Mouse (Mus musculus): Measurements from ENCODE around the gene Kcnk7. TPM values are rescaled to one million over a fixed set of nuclear protein-coding genes. Genes with fewer than 3 reads are reported as not detected.

Gene Kcnk7
- total RNA-seq, 2 experiments from 2014 or later = not detected

DNA sequence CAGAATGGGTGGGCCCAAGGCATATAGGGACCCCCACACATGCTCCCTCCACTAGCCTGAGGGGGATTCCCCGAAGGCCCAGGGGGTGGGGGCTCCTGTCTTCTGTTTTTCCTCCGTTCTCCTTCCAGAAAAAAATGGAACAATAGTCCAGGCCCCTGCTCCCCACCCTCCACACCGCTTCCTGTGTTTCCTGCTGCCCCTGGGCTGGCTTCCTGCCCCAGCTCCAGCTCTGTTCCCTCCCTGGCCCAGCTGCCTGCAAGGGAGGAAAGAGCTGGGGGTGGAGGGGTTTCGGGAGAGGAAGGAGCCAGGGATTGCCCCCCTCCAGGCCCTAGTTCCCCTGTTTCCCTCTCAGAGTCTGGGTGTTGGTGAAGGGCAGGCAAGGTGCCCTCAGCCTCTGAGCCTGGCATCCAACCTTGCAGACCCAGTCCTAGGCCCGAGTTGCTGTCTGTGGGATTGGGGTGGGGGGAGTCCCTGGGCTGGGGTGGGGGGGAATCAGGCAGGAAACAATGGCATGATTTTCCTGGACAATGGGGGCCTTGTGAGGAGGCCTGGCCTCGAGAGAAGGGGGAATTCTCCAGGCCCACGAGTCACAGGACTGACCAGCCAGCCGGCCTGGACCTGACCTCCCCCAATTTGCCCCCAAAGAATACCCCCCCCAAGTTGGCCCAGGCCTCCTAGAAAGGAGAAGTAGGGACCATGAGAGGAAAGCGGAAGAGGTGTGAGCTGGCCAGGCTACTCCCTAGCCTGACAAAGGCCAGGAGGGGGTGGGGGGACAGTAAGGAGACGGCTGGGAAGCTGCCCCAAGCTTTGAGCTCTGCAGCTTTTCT, 11.9 kb upstream of the Kcnk7 start:
- DNase-seq (ENCODE audit: extremely low spot score in 1 of 2, low spot score in 2 of 2) = no peak
- no peak for TF ChIP-seq CTCF (IDR thresholded peaks at IDR 0.05)
- intact Hi-C loops (cut with DNase I) = loop anchor here (2.0 kb wide), 1 partner anchor 35 kb away; the partner anchor contains the start of gene Ehbp1l1
- H3K27ac ChIP-seq = peak overlapping the region; percentile 87
- peak overlapping the region; percentile 79 for H3K4me3 ChIP-seq

GRCm38 (mm10) chr19:5692913-5693396, 11.2 kb upstream of the Kcnk7 start:
- Histone ChIP-seq H3K4me3 (peak overlapping the region; percentile 25), H3K27ac (peak overlapping the region; percentile 87)
- intact Hi-C loops (cut with DNase I) = loop anchor here (2.0 kb wide), 1 partner anchor 34 kb away; the partner anchor contains the start of gene Ehbp1l1
- TF ChIP-seq CTCF (IDR thresholded peaks at IDR 0.05) = no peak
- DNase-seq (ENCODE audit: extremely low spot score in 1 of 2, low spot score in 2 of 2) = no peak

- DNase-seq (ENCODE audit: extremely low spot score in 1 of 2, low spot score in 2 of 2) = no peak
- no peak for TF ChIP-seq CTCF (IDR thresholded peaks at IDR 0.05)
- peak overlapping the region; percentile 87; the same call in 1 of the 2 replicates for H3K27ac ChIP-seq
- intact Hi-C loops (cut with DNase I) = loop anchor here (2.0 kb wide), 1 partner anchor 33 kb away; the partner anchor contains the start of gene Ehbp1l1
- H3K4me3 ChIP-seq = no peak overlapping the region; the same call in 1 of the 2 replicates
These were observed 10.4 kb upstream of the Kcnk7 start for GRCm38 (mm10) chr19:5693801-5694200.

- no peak for TF ChIP-seq CTCF (IDR thresholded peaks at IDR 0.05)
- no peak for DNase-seq (ENCODE audit: extremely low spot score in 1 of 2, low spot score in 2 of 2)
- intact Hi-C loops (cut with DNase I) = no loop called here
- Histone ChIP-seq H3K27ac (no peak overlapping the region), H3K4me3 (no peak overlapping the region)
These were observed 8.2 kb upstream of the Kcnk7 start for GRCm38 (mm10) chr19:5695849-5696462.

DNA sequence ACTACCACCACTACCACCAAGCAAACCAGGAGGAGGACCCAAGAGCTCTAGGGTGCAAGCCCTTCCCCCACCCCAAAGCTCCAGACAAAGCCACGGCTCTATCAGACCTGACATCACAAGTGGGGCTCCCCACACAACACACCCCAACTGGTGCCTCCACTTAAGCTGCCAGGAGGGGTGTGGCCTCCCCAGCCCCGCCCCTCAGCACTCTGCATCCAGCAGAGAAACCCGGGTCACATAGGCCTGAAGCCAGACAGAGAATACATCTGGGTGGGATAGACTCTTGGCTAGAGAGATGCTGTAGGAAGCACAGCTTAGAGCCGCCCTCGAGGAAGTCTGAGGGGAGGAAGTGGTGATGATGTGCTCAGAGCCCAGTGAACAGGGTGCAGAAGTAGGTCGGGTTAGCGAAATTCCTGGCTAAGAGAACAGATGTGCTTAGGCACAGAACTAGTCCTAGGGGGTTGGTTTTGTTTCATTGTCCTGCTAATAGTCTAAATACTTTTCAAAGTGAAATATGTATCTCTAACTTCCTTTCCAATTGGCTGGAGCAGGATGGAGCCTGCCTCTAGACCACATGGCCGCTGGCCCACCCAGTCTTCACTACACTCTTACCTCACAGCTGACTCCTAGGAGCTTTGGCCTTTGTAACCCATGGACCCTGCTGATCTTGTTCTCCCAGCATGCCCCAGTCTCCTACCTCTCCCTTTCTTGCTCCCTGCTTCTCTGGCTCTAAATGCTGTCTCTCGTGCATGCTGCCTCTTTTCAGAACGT, 819 bp downstream of the Kcnk7 start:
- intact Hi-C loops (cut with DNase I) = no loop called here
- DNase-seq (ENCODE audit: extremely low spot score in 1 of 2, low spot score in 2 of 2) = no peak
- H3K4me3 ChIP-seq = no peak overlapping the region
- no peak overlapping the region for H3K27ac ChIP-seq
- TF ChIP-seq CTCF (IDR thresholded peaks at IDR 0.05) = no peak

DNA sequence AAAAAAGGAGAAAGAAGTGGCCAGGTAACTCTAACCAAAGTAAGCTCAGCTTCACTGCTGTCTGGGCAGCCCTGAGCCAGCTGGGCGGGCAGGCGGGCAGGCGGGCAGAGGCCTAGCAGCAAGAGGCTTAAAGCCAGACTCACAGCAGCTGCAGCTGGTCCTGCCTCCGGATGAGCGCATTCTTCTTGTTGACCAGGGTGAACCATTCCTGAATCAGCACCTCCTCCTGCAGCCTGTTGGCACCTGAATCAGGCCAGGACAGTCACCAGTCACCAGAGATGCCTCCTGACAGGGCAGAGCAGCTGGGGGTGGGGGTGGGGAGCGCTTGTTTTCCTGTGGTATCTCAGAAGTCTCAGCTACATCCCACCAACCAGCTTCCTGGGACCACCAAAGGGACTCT, 5.9 kb downstream of the Kcnk7 start:
- no peak for DNase-seq (ENCODE audit: extremely low spot score in 1 of 2, low spot score in 2 of 2)
- TF ChIP-seq CTCF (IDR thresholded peaks at IDR 0.05) = no peak
- Histone ChIP-seq H3K27ac (no peak overlapping the region), H3K4me3 (no peak overlapping the region)
- intact Hi-C loops (cut with DNase I) = loop anchor here (2.0 to 5.0 kb wide), 2 partner anchors 71 to 167 kb away; partner anchors contain the start of genes Frmd8 and Slc25a45

DNA sequence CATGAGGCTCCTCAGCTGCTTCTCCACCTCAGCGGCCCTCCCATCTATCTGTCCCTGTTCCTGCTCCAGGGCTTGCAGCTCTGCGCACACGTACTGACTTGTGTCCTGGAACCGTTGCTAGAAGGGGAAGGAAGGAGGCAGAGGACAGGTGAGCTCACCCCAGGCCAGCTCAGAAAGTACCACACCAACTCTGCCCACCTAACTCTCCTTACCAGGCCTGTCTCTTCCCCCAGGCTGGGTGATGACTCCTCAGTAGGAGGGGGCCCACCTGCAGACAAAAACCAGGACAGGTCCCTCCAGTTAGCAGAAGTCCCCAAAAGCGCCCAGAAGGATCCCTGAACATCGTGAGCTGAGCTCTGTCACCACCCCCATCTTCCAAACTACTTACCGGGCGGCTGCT, 6.4 kb downstream of the Kcnk7 start:
- no peak overlapping the region for H3K4me3 ChIP-seq
- intact Hi-C loops (cut with DNase I) = loop anchor here (2.0 to 5.0 kb wide), 2 partner anchors 70 to 167 kb away; partner anchors contain the start of genes Frmd8 and Slc25a45
- no peak for TF ChIP-seq CTCF (IDR thresholded peaks at IDR 0.05)
- H3K27ac ChIP-seq = no peak overlapping the region
- no peak for DNase-seq (ENCODE audit: extremely low spot score in 1 of 2, low spot score in 2 of 2)

GRCm38 (mm10) chr19:5711218-5711617, 7.1 kb downstream of the Kcnk7 start:
- no peak overlapping the region for H3K4me3 ChIP-seq
- peak; percentile 64 to 73 for DNase-seq (ENCODE audit: extremely low spot score in 1 of 2, low spot score in 2 of 2)
- no peak overlapping the region for H3K27ac ChIP-seq
- peak; percentile 84 for TF ChIP-seq CTCF (IDR thresholded peaks at IDR 0.05)
- intact Hi-C loops (cut with DNase I) = loop anchor here (1.0 to 5.0 kb wide), 3 partner anchors 18 to 166 kb away; partner anchors contain the start of genes Fam89b, Frmd8 and Slc25a45

GRCm38 (mm10) chr19:5711907-5712460, 7.8 kb downstream of the Kcnk7 start:
- DNase-seq (ENCODE audit: extremely low spot score in 1 of 2, low spot score in 2 of 2) = no peak
- H3K4me3 ChIP-seq = no peak overlapping the region
- no peak overlapping the region for H3K27ac ChIP-seq
- TF ChIP-seq CTCF (IDR thresholded peaks at IDR 0.05) = no peak
- intact Hi-C loops (cut with DNase I) = loop anchor here (1.0 to 5.0 kb wide), 3 partner anchors 17 to 165 kb away; partner anchors contain the start of genes Fam89b, Frmd8 and Slc25a45

DNA sequence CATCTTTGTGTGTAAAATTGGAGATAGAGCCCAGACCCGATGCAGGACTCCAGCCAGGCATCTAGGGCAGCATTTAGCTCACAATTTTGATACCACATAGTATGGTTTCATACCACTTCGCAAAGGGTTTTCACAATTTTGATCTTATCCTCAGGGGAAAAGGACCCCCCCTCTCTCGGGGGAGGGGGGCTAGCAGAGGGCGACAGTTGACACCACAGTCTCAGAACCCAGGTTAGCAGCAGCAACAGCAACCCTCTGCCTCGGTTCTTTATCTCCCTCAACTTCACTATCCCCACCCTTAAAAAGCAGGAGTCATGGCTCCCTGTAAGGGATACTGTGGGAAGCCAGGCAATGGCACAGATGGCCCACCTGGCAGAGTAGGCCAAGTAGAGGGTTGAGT, 9.1 kb downstream of the Kcnk7 start:
- H3K4me3 ChIP-seq = no peak overlapping the region
- intact Hi-C loops (cut with DNase I) = loop anchor here (5.0 kb wide), 1 partner anchor 164 kb away; the partner anchor contains the start of genes Frmd8 and Slc25a45
- DNase-seq (ENCODE audit: extremely low spot score in 1 of 2, low spot score in 2 of 2) = no peak
- H3K27ac ChIP-seq = peak overlapping the region; percentile 32; the same call in 1 of the 2 replicates
- no peak for TF ChIP-seq CTCF (IDR thresholded peaks at IDR 0.05)

DNA sequence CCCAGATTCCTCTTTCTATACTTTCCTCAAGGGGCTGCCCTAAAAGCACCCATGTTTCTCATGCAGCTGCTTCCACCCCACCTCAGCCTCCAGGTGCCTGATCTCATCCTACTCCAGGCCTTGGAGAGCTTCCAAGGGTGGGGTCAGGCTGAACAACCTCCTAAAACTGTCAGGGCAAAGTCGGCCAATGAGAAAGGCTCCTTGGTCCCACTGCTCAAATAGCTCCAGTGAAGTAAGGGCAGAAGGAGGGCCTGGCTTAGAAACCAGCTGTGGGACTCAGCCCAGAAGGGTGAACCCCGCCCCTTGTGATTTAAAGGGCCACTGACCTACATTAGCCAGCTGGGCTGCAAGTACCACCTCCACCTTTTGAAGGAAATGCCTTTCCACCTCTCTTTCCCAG, 9.6 kb downstream of the Kcnk7 start:
- Histone ChIP-seq H3K27ac (peak overlapping the region; percentile 44; the same call in 1 of the 2 replicates), H3K4me3 (0 out of 2 replicates have a peak overlapping the region, but pooled peaks have one; percentile 6)
- intact Hi-C loops (cut with DNase I) = loop anchor here (5.0 kb wide), 1 partner anchor 164 kb away; the partner anchor contains the start of genes Frmd8 and Slc25a45
- TF ChIP-seq CTCF (IDR thresholded peaks at IDR 0.05) = no peak
- no peak for DNase-seq (ENCODE audit: extremely low spot score in 1 of 2, low spot score in 2 of 2)
